Mouse (Mus musculus) G1E (cell line): ENCODE measurements around the gene Racgap1. TPM values are rescaled to one million over a fixed set of nuclear protein-coding genes. Genes with fewer than 3 reads are reported as not detected.

Source experiments
- ATAC-seq: 2 replicates; pipeline ENCODE4 v1.8.0; 2016; ENCODE audit warnings: mild to moderate bottlenecking; ENCODE audit not compliant: insufficient number of reproducible peaks, poor library complexity, low FRiP score, severe bottlenecking; ENCODE audit errors: extremely low read depth
- DNase-seq: peaks from one replicate; pipeline ENCODE4 v3.0.0; 2012; ENCODE audit warnings: low spot score
- H3K27me3 ChIP-seq: 2 replicates; pipeline ENCODE4 v1.6.1; 2012; ENCODE audit warnings: mild to moderate bottlenecking, low read length, inconsistent platforms; ENCODE audit not compliant: insufficient read depth
- H3K36me3 ChIP-seq: replicated peaks from 2 replicates; pipeline ENCODE3; 2012; ENCODE audit warnings: mild to moderate bottlenecking, inconsistent platforms
- H3K4me1 ChIP-seq: 2 replicates; pipeline ENCODE4 v1.6.1; 2012; ENCODE audit warnings: low read depth, low read length, inconsistent platforms, mixed read lengths; ENCODE audit not compliant: insufficient read depth
- H3K4me3 ChIP-seq: 2 replicates; pipeline ENCODE4 v1.5.1; 2012; ENCODE audit warnings: low read depth, mild to moderate bottlenecking, inconsistent platforms, low read length, moderate library complexity, mixed read lengths
- H3K9me3 ChIP-seq: replicated peaks from 2 replicates; pipeline ENCODE4 v1.6.1; 2012; ENCODE audit warnings: inconsistent platforms
- CTCF ChIP-seq: IDR thresholded peaks from 2 replicates; pipeline ENCODE4 v1.5.1; 2012; ENCODE audit warnings: low read depth, low read length, inconsistent platforms, mixed read lengths
- GATA1 ChIP-seq: IDR thresholded peaks from 2 replicates; pipeline ENCODE4 v1.6.1; 2012; ENCODE audit warnings: borderline replicate concordance, low read length, inconsistent platforms, mixed read lengths
- GATA2 ChIP-seq: IDR thresholded peaks from 2 replicates; pipeline ENCODE4 v1.6.1; 2012; ENCODE audit warnings: low read depth, low read length, inconsistent platforms, borderline replicate concordance
- POLR2AphosphoS5 ChIP-seq: IDR thresholded peaks from 2 replicates; pipeline ENCODE4 v1.6.1; 2012; ENCODE audit warnings: low read depth, low read length, inconsistent platforms; ENCODE audit not compliant: insufficient replicate concordance
- TAL1 ChIP-seq: conservative IDR thresholded peaks from 2 replicates; pipeline ENCODE4 v1.6.1; 2012; ENCODE audit warnings: low read depth, low read length, inconsistent platforms, mixed read lengths
- polyA plus RNA-seq: library from polyadenylated mRNA; stranded (reverse); fragments of >175 nt; gene quantifications from 2 replicates; pipeline ENCODE4 v1.2.3, GENCODE M21; 2012
- total RNA-seq, 2 experiments: library from RNA; stranded (forward) in 1 of 2; stranded (reverse) in 1 of 2; fragments of 200-1000 nt in 1 of 2; fragments of >200 nt in 1 of 2; fragmentation: Nextera tagmentation in 1 of 2; gene quantifications; 2 replicates each; pipeline ENCODE4 v1.2.3; 2014 to 2017

The Racgap1 gene
- 132 and 189 TPM in 2 replicates for total RNA-seq (2014; fragmentation: Nextera tagmentation)
- total RNA-seq (2017) = 71.7 and 81.3 TPM in 2 replicates
- polyA plus RNA-seq = 21.4 and 35.6 TPM in 2 replicates

DNA sequence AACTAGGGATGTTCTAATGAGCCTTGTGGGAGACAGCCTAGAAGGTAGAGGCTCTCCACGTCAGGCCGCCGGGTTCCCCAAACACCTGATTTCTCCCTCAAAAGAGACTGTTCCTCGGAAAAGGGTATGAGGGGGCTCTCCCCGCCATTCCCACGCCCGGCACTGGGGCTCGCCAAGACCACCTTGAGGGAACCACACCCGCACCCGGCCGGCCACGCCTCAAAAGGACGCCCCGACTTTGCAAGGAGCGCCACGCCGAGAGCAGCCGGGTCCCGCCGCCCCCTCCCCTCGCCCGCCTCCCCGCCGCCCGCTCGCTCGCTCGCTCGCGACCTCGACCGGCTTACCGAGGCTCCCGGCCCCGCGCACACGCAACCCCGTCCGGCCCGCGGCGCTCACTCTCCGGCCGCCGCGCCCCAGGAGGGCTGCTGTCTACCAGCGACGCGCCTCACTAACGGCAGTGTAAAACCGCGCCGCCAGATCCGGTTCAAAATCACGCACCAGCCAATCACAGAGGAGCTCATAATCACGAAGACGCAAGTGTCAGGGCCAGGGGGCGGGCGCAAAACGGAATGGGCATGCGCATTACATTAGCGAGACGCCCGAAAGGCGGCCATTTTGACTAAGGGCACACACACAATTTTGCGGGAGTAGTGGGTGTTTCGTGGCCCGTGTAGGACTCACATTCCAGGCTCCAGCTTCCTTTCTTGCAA is at the start of gene Racgap1:
Gene Racgap1, minus strand, starts transcription at position 494 of the 710 bp plus-strand sequence.
- peaks cover 31% of the 10 kb centered on the region for H3K36me3 ChIP-seq
- peaks cover 82% of the 10 kb centered on the region for H3K4me1 ChIP-seq
- H3K9me3 ChIP-seq = no peaks in the 10 kb centered on the region
- TF ChIP-seq TAL1 (no peak), POLR2AphosphoS5 (no peak), GATA1 (no peak)
- peaks cover 16% of the 10 kb centered on the region; the same call in 1 of the 2 replicates for H3K27me3 ChIP-seq
- peak within 1 kb of the TSS; percentile 88 for H3K4me3 ChIP-seq
- ATAC-seq (peak; percentile 91), DNase-seq (peak; percentile 94)

GRCm38 (mm10) chr15:99700219-99701106 is 49.0 kb upstream of the Racgap1 start:
- TF ChIP-seq CTCF (no peak), POLR2AphosphoS5 (no peak), GATA1 (no peak), GATA2 (no peak), TAL1 (no peak)
- no peak for DNase-seq
- peaks cover 25% of the 10 kb centered on the region for H3K36me3 ChIP-seq
- peaks cover 15% of the 10 kb centered on the region for H3K27me3 ChIP-seq
- no peaks in the 10 kb centered on the region for H3K9me3 ChIP-seq
- no peak overlapping the region; the same call in 1 of the 2 replicates for H3K4me3 ChIP-seq
- no peak for ATAC-seq
- peaks cover 38% of the 10 kb centered on the region for H3K4me1 ChIP-seq

GRCm38 (mm10) chr15:99699715-99700114 is 48.3 kb upstream of the Racgap1 start:
- Histone ChIP-seq H3K4me1 (peaks cover 38% of the 10 kb centered on the region), H3K9me3 (no peaks in the 10 kb centered on the region), H3K36me3 (peaks cover 19% of the 10 kb centered on the region), H3K4me3 (no peak overlapping the region), H3K27me3 (peaks cover 21% of the 10 kb centered on the region)
- no peak for ATAC-seq
- no peak for TF ChIP-seq GATA1
- no peak for TF ChIP-seq TAL1
- TF ChIP-seq POLR2AphosphoS5 = no peak
- TF ChIP-seq CTCF = no peak
- no peak for TF ChIP-seq GATA2
- no peak for DNase-seq

- TF ChIP-seq GATA1 (no peak), CTCF (no peak), POLR2AphosphoS5 (no peak), TAL1 (no peak), GATA2 (no peak)
- Histone ChIP-seq H3K27me3 (peaks cover 29% of the 10 kb centered on the region), H3K9me3 (no peaks in the 10 kb centered on the region), H3K4me3 (peak overlapping the region; percentile 21; the same call in 1 of the 2 replicates), H3K36me3 (peaks cover 8% of the 10 kb centered on the region), H3K4me1 (peaks cover 38% of the 10 kb centered on the region)
- DNase-seq (no peak), ATAC-seq (no peak)
Observed at GRCm38 (mm10) chr15:99698533-99699085, 47.2 kb upstream of the Racgap1 start.

- H3K4me1 ChIP-seq = peaks cover 26% of the 10 kb centered on the region
- H3K4me3 ChIP-seq = no peak overlapping the region
- H3K27me3 ChIP-seq = peaks cover 35% of the 10 kb centered on the region
- no peak for ATAC-seq
- TF ChIP-seq TAL1 (no peak), POLR2AphosphoS5 (no peak), CTCF (no peak), GATA2 (no peak), GATA1 (no peak)
- no peak for DNase-seq
- H3K9me3 ChIP-seq = no peaks in the 10 kb centered on the region
- H3K36me3 ChIP-seq = no peaks in the 10 kb centered on the region
Observed at GRCm38 (mm10) chr15:99697309-99697708, 45.9 kb upstream of the Racgap1 start.

GRCm38 (mm10) chr15:99691976-99692375 is 40.5 kb upstream of the Racgap1 start:
- Histone ChIP-seq H3K9me3 (no peaks in the 10 kb centered on the region), H3K27me3 (peaks cover 63% of the 10 kb centered on the region), H3K4me3 (no peak overlapping the region), H3K4me1 (no peaks in the 10 kb centered on the region), H3K36me3 (no peaks in the 10 kb centered on the region)
- DNase-seq = no peak
- TF ChIP-seq GATA1 (no peak), TAL1 (no peak), GATA2 (no peak), CTCF (no peak), POLR2AphosphoS5 (no peak)
- ATAC-seq = no peak
